Mouse (Mus musculus) erythroid progenitor cell, adult 5-6 weeks (primary cell): ENCODE measurements around the gene Sec22b. TPM values are rescaled to one million over a fixed set of nuclear protein-coding genes. Genes with fewer than 3 reads are reported as not detected.

Experiments used
- ATAC-seq: replicated peaks from 2 replicates; pipeline ENCODE4 v1.8.0; 2016; ENCODE audit warnings: moderate number of reproducible peaks, mild to moderate bottlenecking, moderate TSS enrichment, inconsistent platforms; ENCODE audit not compliant: poor library complexity, low FRiP score, severe bottlenecking
- total RNA-seq, 2 experiments: library from RNA; stranded (forward) in 1 of 2; stranded (reverse) in 1 of 2; fragments of 150-400 nt in 1 of 2; fragments of 186-747, 209-891 nt in 1 of 2; gene quantifications; 2 replicates each; pipeline versions ENCODE4 v1.2.3 to v1.2.4; 2015 to 2017; ENCODE audit warnings: low replicate concordance in 2 of 2

Sec22b gene
- total RNA-seq, 2 experiments from 2014 or later = 8.7 to 23.5 TPM

GRCm38 (mm10) chr3:97898381-97898780 lies 2.6 kb upstream of the Sec22b start:
- no peak for ATAC-seq

GRCm38 (mm10) chr3:97901586-97901985 lies 596 bp downstream of the Sec22b start:
- ATAC-seq = peak; percentile 15; the same call in 1 of the 2 replicates

GRCm38 (mm10) chr3:97909737-97910136 lies 8.7 kb downstream of the Sec22b start:
- ATAC-seq = no peak

GRCm38 (mm10) chr3:97911093-97911492 lies 10.1 kb downstream of the Sec22b start:
- ATAC-seq = no peak

- ATAC-seq = no peak
These were observed 14.1 kb downstream of the Sec22b start for GRCm38 (mm10) chr3:97915081-97915480.

GRCm38 (mm10) chr3:97918885-97919550 lies 18.0 kb downstream of the Sec22b start:
- ATAC-seq = no peak

GRCm38 (mm10) chr3:97925246-97925645 lies 24.3 kb downstream of the Sec22b start:
- no peak for ATAC-seq

GRCm38 (mm10) chr3:97927322-97927721 lies 26.3 kb downstream of the Sec22b start:
- ATAC-seq = no peak

- peak; percentile 66 for ATAC-seq
These were observed 28.2 kb downstream of the Sec22b start for GRCm38 (mm10) chr3:97928968-97929858.

- ATAC-seq = no peak
These were observed 29.3 kb downstream of the Sec22b start for GRCm38 (mm10) chr3:97930141-97930786.

- ATAC-seq = no peak
These were observed 29.8 kb downstream of the Sec22b start for GRCm38 (mm10) chr3:97930787-97931158.

GRCm38 (mm10) chr3:97931310-97931885 lies 30.4 kb downstream of the Sec22b start:
- no peak for ATAC-seq

- no peak for ATAC-seq
These were observed 31.1 kb downstream of the Sec22b start for GRCm38 (mm10) chr3:97932131-97932530.

- no peak for ATAC-seq
These were observed 31.8 kb downstream of the Sec22b start for GRCm38 (mm10) chr3:97932771-97933170.

GRCm38 (mm10) chr3:97933251-97933650 lies 32.3 kb downstream of the Sec22b start:
- no peak for ATAC-seq

- no peak for ATAC-seq
These were observed 32.8 kb downstream of the Sec22b start for GRCm38 (mm10) chr3:97933811-97934210.

GRCm38 (mm10) chr3:97934331-97935300 lies 33.6 kb downstream of the Sec22b start:
- ATAC-seq = no peak

- no peak for ATAC-seq
These were observed 36.3 kb downstream of the Sec22b start for GRCm38 (mm10) chr3:97937068-97937944.
